Mouse (Mus musculus) forelimb bud, embryonic 11.5 days (tissue): ENCODE measurements at regions not wholly inside any gene's neighbourhood (a gene's known extent, or its start where the extent isn't known, plus 50 kb on each side); places are given as distances from the start of the nearest gene placed in this dataset.
A peak's percentile ranks its signal among the peaks of the same experiment; 100 is the strongest.

Source experiments
- DNase-seq: peaks from one replicate; pipeline ENCODE4 v3.0.0-alpha.2; 2012; ENCODE audit warnings: low read depth, low spot score

DNA sequence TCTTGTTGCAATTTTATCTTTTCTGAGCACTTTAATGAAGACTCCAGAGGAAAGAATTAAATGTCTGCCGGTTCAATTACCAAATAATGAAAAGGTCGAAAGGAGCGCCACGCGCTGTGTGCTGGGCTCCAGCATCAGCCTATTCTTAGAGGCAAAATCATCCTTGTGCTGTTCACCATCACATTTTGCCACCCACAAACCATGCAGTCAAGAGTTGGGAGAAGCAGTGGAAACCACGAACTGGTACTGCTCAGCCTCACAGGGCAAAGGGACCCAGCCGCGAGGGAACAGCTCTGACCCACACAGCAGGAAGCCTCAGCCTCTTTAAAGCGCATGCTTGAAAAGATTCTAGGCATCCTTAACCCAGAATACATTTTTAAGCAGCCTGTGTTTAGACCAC, 134.0 kb upstream of the Pum3 start:
- DNase-seq, result no peak

GRCm38 (mm10) chr19:27558199-27558598, 128.6 kb upstream of the Pum3 start:
- no peak for DNase-seq

DNA sequence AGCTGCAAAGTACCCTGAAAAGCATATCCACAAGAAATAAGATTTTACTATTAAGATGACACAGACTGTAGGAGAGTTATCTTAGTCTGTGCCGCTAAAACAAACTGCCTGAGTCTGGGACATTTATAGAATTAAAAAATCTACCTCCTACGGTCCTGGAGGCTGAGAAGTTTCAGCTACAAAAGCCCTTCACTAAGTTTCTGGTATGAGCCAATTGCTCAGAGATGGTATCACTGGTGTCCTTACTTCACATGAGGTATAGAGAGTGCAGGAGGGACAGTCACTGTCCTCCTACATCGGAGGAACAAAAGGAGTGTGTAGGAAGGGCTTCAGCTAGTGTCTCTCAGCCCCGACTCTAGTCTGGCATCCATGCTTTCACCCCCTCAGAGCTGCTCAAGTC, 127.1 kb upstream of the Pum3 start:
- no peak for DNase-seq

GRCm38 (mm10) chr19:27554841-27555240, 125.2 kb upstream of the Pum3 start:
- no peak for DNase-seq

DNA sequence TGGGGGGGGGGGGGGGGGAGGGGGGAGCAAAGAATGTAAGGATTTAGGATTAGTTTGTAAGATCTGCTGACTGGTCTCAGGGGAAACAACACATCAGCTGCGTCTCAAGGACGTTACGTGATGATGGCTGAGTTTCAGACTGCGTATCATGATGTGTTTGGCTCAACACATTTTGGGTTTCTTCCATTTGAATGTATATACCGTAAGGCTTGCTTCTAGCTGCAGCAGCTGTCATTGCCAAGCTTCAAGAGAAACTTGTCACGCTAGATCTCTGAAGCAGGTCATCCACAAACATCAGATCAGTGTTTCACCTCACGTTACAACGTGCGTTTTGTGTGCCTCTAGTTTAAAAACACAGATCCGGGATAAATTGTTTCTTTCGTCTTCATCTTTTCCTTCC, 123.6 kb upstream of the Pum3 start:
- DNase-seq, result no peak

GRCm38 (mm10) chr19:27537746-27538145, 108.1 kb upstream of the Pum3 start:
- DNase-seq, result no peak

DNA sequence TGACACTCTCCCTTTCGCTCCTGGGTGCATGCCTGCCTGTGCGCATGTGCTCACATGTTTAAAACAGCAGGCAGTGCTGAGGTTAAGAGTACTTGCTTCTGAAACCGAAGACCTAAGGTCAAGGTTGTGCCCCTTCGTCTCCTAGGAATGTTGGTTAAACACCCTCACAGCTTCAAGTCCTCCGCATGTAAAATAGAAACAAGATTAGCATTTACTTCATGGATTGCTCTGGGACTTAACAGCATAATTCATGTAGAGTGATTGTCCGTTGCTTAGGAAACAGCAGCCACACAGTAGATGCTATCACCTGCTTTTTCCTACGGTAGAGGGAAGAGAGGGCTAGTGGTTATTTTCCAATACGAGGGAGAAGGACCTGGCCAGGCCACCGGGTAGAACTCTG, 107.4 kb upstream of the Pum3 start:
- no peak for DNase-seq

DNA sequence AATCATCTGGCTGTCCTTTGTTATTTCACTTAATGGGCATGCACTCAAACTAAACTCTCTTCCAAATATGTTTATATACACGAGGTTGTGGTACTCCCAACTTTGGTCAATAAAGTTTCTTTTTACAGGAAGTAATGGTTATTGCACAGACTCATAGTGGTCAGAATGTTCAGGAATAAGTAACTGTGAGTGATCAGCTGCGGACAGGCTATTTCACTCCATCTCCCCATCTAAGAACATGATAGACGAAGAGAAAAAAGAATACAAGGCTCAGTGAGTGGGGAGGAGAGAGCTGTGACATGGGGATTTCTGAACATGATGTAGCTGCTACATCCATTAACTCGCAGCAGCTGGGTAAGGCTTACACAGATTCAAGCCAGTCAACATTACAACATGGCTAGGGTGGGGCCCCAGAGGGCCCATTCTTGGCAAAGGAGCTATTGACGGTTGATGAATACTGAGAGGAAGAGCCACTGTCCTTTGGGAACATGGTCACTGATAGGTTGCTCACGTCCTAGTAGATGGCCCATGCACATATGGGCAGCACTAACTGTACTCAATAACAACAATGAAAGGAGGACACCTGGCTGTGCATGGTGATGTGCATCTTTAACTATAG, 98.4 kb upstream of the Pum3 start:
- no peak for DNase-seq

DNA sequence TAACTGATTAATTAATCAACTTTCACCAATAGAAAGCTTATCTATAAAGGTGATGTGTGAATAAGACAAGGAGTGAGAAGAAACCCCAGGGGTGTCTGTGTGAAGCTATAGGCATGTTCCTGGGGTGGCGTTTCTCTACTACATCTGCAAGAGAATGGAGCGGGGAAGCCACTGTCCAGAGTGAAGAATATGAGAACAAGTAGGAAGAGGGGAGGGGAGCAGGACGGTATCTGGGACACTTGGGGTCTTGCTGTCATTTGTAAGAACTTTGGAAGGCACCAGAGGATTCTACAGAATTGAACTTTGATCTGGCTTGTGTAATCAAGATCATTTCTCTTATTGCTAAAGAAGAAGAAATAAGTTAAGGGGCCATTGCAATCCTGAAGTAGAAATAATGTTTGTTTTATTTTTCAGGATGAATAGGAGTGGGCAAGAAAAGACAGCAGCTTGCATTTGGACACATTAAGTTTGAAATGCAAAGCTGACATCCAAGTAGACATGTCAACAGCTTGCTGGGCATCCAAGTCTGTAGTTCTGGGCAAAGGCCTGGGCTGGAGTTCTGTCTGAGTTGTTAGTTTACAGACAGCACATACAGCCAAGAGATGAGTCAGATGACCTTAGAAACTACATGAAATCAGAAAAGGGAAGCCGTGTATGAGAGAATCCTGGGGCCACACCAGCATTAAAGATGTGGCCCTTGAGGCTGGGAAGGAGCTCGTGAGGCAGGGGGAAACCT, 89.9 kb upstream of the Pum3 start:
- DNase-seq, result no peak

DNA sequence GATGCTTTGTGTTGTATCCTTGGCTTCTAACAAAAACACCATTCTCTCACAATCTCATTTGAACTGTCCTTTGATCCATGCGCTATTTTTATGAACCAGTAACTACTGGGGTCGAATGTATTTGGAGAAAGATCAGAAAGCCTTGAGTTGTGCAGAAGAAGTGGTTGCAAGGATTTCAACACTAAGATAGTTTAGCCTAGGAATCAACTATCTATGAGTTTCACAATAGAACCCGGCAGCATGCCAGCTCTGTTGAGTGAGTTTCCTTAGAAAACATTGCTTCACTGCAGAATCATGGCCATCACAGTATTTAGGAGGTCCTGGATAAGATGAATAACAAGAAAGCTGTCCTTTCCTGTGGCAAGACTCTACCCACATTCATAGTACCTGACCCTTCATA, 84.6 kb upstream of the Pum3 start:
- DNase-seq, result no peak

- DNase-seq, result no peak
These were observed 83.9 kb upstream of the Pum3 start for GRCm38 (mm10) chr19:27513535-27513934.

DNA sequence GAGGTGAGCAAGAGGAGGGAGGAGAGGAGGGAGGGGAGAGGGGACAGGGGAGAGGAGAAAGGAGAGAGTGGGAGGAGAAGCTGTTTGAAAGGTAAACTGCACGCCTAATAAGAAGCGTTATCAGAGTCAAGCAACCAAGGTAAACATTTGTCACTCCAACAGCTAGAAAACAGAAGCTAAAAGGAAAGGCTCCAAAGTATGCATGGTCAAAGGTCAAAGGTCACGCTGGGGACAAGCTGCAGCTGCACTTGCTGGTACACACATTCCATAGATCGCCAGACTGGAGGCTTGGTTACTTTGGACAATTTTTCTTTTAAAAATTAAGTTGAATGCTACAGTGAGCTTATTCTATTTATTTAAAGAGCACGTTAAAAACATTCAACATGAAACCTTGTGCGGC, 81.7 kb upstream of the Pum3 start:
- peak; percentile 31 for DNase-seq

- no peak for DNase-seq
These were observed 80.5 kb upstream of the Pum3 start for GRCm38 (mm10) chr19:27509956-27510639.

- DNase-seq, result no peak
These were observed 68.7 kb upstream of the Pum3 start for GRCm38 (mm10) chr19:27498278-27498677.

GRCm38 (mm10) chr19:27492468-27492867, 62.8 kb upstream of the Pum3 start:
- DNase-seq, result no peak

GRCm38 (mm10) chr19:27491873-27492272, 62.2 kb upstream of the Pum3 start:
- DNase-seq, result no peak

DNA sequence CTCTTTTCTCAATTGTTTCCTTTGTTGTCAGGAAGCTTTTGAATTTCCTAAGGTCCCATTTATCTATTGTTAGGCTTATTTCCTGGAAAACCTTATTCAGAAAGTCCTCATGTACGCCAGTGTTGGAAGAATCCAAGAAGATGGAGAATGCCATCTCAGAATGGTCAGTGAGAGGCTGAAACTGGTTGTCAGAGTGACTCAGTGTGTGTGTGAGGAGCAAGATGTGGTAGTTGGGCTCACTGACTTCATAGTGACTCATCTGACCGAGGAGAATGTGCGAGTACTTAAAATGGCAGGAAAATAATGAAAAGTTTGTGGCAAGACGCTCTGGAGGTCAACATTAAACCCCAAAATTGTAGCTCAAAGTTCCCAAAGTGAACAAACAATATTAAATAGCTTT, 59.4 kb upstream of the Pum3 start:
- no peak for DNase-seq
